22 mouse cellular contexts compared by ENCODE assay signal in genomic region chr6:92641956-92642355, GRCm38 (mm10).
A peak's percentile ranks its signal among the peaks of the same experiment; 100 is the strongest.
DNase-seq lines count a peak whose midpoint lies in the region; ATAC-seq and TF ChIP-seq lines count a peak whose summit lies in the region.
"Had no signal": no experiment of that assay in that cellular context is flagged by ENCODE, and none has a peak within 500 bp of the region (broad histone marks: within the 10 kb centered on the region; RNA-seq: fewer than 3 reads in every experiment).

No protein-coding gene starts in this region.

- peak; percentile 76 for DNase-seq in embryonic facial prominence, embryonic 14.5 days (ENCODE audit: low spot score)
- no peak for DNase-seq in embryonic facial prominence, embryonic 10.5 days (ENCODE audit: low spot score)
- peak; percentile 40 for DNase-seq in kidney, postnatal 0 days (ENCODE audit: low spot score)
- DNase-seq in kidney, adult 11 months: no peak
- DNase-seq in lung, embryonic 14.5 days: peak; percentile 6
- no peak for DNase-seq in lung, adult 18-20 months
- DNase-seq in fibroblast of lung, adult 2 months (ENCODE audit: low read depth): peak; percentile 15
- DNase-seq in neural tube, embryonic 10.5 days (ENCODE audit: extremely low spot score, low spot score): no peak
- DNase-seq: adrenal gland, adult 8-10 months; adrenal gland, postnatal 36 days; B cell, adult 2 months; cerebellum, adult 18-20 months; cerebellum, adult 9-11 months; cerebellum, postnatal 36 days; gastrocnemius, postnatal 10 days; heart, postnatal 4 days had no signal

- no peaks in the 10 kb centered on the region for H3K9me3 ChIP-seq in embryonic facial prominence, embryonic 14.5 days (ENCODE audit: control insufficient read depth, low read length)
- H3K9me3 ChIP-seq in embryonic facial prominence, embryonic 10.5 days: no peaks in the 10 kb centered on the region
- no peaks in the 10 kb centered on the region for H3K9me3 ChIP-seq in kidney, postnatal 0 days (replicated peaks; ENCODE audit: low read length)
- H3K9me3 ChIP-seq in lung, embryonic 14.5 days (ENCODE audit: low read depth, low read length): no peaks in the 10 kb centered on the region
- H3K9me3 ChIP-seq: forebrain, embryonic 15.5 days; G1E; heart, embryonic 13.5 days; hindbrain, embryonic 13.5 days; intestine, embryonic 15.5 days had no signal

- H3K4me2 ChIP-seq in embryonic facial prominence, embryonic 14.5 days (ENCODE audit: low read depth, low read length): no peak overlapping the region
- H3K4me2 ChIP-seq in kidney, postnatal 0 days (ENCODE audit: low read length): no peak overlapping the region
- H3K4me2 ChIP-seq in lung, embryonic 14.5 days: no peak overlapping the region
- H3K4me2 ChIP-seq: forebrain, embryonic 15.5 days; heart, embryonic 13.5 days; hindbrain, embryonic 13.5 days; intestine, embryonic 15.5 days had no signal

- no peak overlapping the region for H3K27ac ChIP-seq in embryonic facial prominence, embryonic 14.5 days (replicated peaks; ENCODE audit: low read depth, low read length)
- H3K27ac ChIP-seq in embryonic facial prominence, embryonic 10.5 days (replicated peaks): no peak overlapping the region
- H3K27ac ChIP-seq in kidney, postnatal 0 days: no peak overlapping the region
- H3K27ac ChIP-seq in lung, embryonic 14.5 days (ENCODE audit: low read depth): no peak overlapping the region
- H3K27ac ChIP-seq: forebrain, embryonic 15.5 days; heart, embryonic 13.5 days; hindbrain, embryonic 13.5 days; intestine, embryonic 15.5 days had no signal

- no peak for TF ChIP-seq CTCF in kidney, postnatal 0 days (IDR thresholded peaks at IDR 0.05; ENCODE audit: low read depth)
- no peak for TF ChIP-seq CTCF in lung, embryonic 14.5 days (IDR thresholded peaks at IDR 0.05; ENCODE audit: low read depth)

- no peaks in the 10 kb centered on the region for H3K4me1 ChIP-seq in embryonic facial prominence, embryonic 14.5 days (ENCODE audit: control insufficient read depth, insufficient read depth, low read length)
- no peaks in the 10 kb centered on the region for H3K4me1 ChIP-seq in embryonic facial prominence, embryonic 10.5 days
- no peaks in the 10 kb centered on the region for H3K4me1 ChIP-seq in kidney, postnatal 0 days (replicated peaks; ENCODE audit: insufficient read depth, low read length)
- H3K4me1 ChIP-seq in lung, embryonic 14.5 days (ENCODE audit: insufficient read depth): no peaks in the 10 kb centered on the region
- H3K4me1 ChIP-seq: intestine, embryonic 15.5 days had no signal

- no peaks in the 10 kb centered on the region for H3K36me3 ChIP-seq in embryonic facial prominence, embryonic 14.5 days (ENCODE audit: control insufficient read depth, insufficient read depth, low read length)
- no peaks in the 10 kb centered on the region for H3K36me3 ChIP-seq in embryonic facial prominence, embryonic 10.5 days (replicated peaks)
- no peaks in the 10 kb centered on the region for H3K36me3 ChIP-seq in kidney, postnatal 0 days (ENCODE audit: insufficient read depth, low read length)
- H3K36me3 ChIP-seq in lung, embryonic 14.5 days (ENCODE audit: insufficient read depth): no peaks in the 10 kb centered on the region
- H3K36me3 ChIP-seq: forebrain, embryonic 15.5 days; G1E; heart, embryonic 13.5 days; hindbrain, embryonic 13.5 days; intestine, embryonic 15.5 days had no signal

- H3K27me3 ChIP-seq in embryonic facial prominence, embryonic 14.5 days (replicated peaks; ENCODE audit: control insufficient read depth, insufficient read depth, low read length): no peaks in the 10 kb centered on the region
- H3K27me3 ChIP-seq in embryonic facial prominence, embryonic 10.5 days (replicated peaks; ENCODE audit: low read depth, poor library complexity, severe bottlenecking): no peaks in the 10 kb centered on the region
- H3K27me3 ChIP-seq in kidney, postnatal 0 days (ENCODE audit: insufficient read depth, low read length): no peaks in the 10 kb centered on the region
- H3K27me3 ChIP-seq in lung, embryonic 14.5 days (ENCODE audit: insufficient read depth, low read length): no peaks in the 10 kb centered on the region
- H3K27me3 ChIP-seq: forebrain, embryonic 15.5 days; heart, embryonic 13.5 days; hindbrain, embryonic 13.5 days; intestine, embryonic 15.5 days had no signal

- 55% methylated on average over 7 of the region's 7 CpGs for WGBS in embryonic facial prominence, embryonic 14.5 days
- WGBS in embryonic facial prominence, embryonic 10.5 days: 85% methylated on average over 7 of the region's 7 CpGs
- 68% methylated on average over 7 of the region's 7 CpGs for WGBS in kidney, postnatal 0 days
- 55% methylated on average over 7 of the region's 7 CpGs for WGBS in lung, embryonic 14.5 days

- H3K4me3 ChIP-seq in embryonic facial prominence, embryonic 14.5 days (ENCODE audit: low read depth, low read length): no peak overlapping the region
- H3K4me3 ChIP-seq in embryonic facial prominence, embryonic 10.5 days: no peak overlapping the region
- no peak overlapping the region for H3K4me3 ChIP-seq in kidney, postnatal 0 days (replicated peaks; ENCODE audit: low read depth, low read length)
- no peak overlapping the region for H3K4me3 ChIP-seq in lung, embryonic 14.5 days (ENCODE audit: low read depth, low read length)
- H3K4me3 ChIP-seq: forebrain, embryonic 15.5 days; heart, embryonic 13.5 days; hindbrain, embryonic 13.5 days; intestine, embryonic 15.5 days had no signal

- H3K9ac ChIP-seq in embryonic facial prominence, embryonic 14.5 days (ENCODE audit: low read depth, low read length): no peak overlapping the region
- no peak overlapping the region for H3K9ac ChIP-seq in kidney, postnatal 0 days (ENCODE audit: low read depth, low read length)
- no peak overlapping the region for H3K9ac ChIP-seq in lung, embryonic 14.5 days
- H3K9ac ChIP-seq: forebrain, embryonic 15.5 days; heart, embryonic 13.5 days; hindbrain, embryonic 13.5 days; intestine, embryonic 15.5 days had no signal

- no peak for ATAC-seq in embryonic facial prominence, embryonic 14.5 days (ENCODE audit: low read depth)
- no peak for ATAC-seq in kidney, postnatal 0 days (replicated peaks; ENCODE audit: low FRiP score, low read depth)
- no peak for ATAC-seq in lung, embryonic 14.5 days (ENCODE audit: insufficient read depth)
- ATAC-seq: CD4-positive, CD25-positive, alpha-beta regulatory T cell, adult 4 months; forebrain, embryonic 15.5 days; intestine, embryonic 15.5 days had no signal

Comparison
In these comparisons a context has a peak if more than half of its experiments do, and no peak if none do; other contexts are left out.
1. DNase-seq: peak in embryonic facial prominence, embryonic 14.5 days (single experiment), kidney, postnatal 0 days (single experiment), lung, embryonic 14.5 days (single experiment) and fibroblast of lung, adult 2 months (single experiment); none in embryonic facial prominence, embryonic 10.5 days (single experiment), kidney, adult 11 months (single experiment), lung, adult 18-20 months (0 of 2) and neural tube, embryonic 10.5 days (single experiment).